Mouse (Mus musculus) lung, adult 2 months (tissue): ENCODE data around the gene Gpr65. TPM values are rescaled to one million over a fixed set of nuclear protein-coding genes. Genes with fewer than 3 reads are reported as not detected.
"Not testable (repeated sequence)": the region's sequence is repeated elsewhere in the genome, so short reads cannot be mapped to it uniquely, and the experiment has no call there.

Source experiments
- DNase-seq: peaks from one replicate; pipeline ENCODE4 v3.0.0; 2022
- H3K4me1 ChIP-seq: fragments of 200-500 bp; 2 replicates; pipeline ENCODE4 v1.6.1; 2011; ENCODE audit warnings: low read length; ENCODE audit not compliant: control insufficient read depth, insufficient read depth
- H3K4me3 ChIP-seq: fragments of 200-500 bp; replicated peaks from 2 replicates; pipeline ENCODE3; 2011; ENCODE audit warnings: low read depth, mild to moderate bottlenecking, control low read depth, low read length; ENCODE audit errors: extremely low read depth
- CTCF ChIP-seq: fragments of 200-500 bp; IDR thresholded peaks from 2 replicates; pipeline ENCODE4 v1.5.1; 2011; ENCODE audit warnings: mild to moderate bottlenecking, low read length, control low read depth; ENCODE audit not compliant: insufficient read depth
- POLR2A ChIP-seq: fragments of 200-500 bp; IDR thresholded peaks from 2 replicates; pipeline ENCODE4 v1.6.1; 2011; ENCODE audit warnings: low read depth, mild to moderate bottlenecking, control low read depth, low read length, borderline replicate concordance; ENCODE audit errors: extremely low read depth
- WGBS: fragments of 180-500 bp; shearing (Covaris S2); methylation state at CpG from one replicate; pipeline ENCODE4 v1.1.7; 2018; 5-methylcytosine and 5-hydroxymethylcytosine counted together
- polyA plus RNA-seq: library from polyadenylated mRNA; depleted of rRNA; stranded (reverse); fragments of >200 nt; gene quantifications from 2 replicates; pipeline ENCODE4 v1.2.3, GENCODE M21; 2012; rRNA removed

Gene Gpr65
- polyA plus RNA-seq, 1 experiment, result 1.6 TPM

DNA sequence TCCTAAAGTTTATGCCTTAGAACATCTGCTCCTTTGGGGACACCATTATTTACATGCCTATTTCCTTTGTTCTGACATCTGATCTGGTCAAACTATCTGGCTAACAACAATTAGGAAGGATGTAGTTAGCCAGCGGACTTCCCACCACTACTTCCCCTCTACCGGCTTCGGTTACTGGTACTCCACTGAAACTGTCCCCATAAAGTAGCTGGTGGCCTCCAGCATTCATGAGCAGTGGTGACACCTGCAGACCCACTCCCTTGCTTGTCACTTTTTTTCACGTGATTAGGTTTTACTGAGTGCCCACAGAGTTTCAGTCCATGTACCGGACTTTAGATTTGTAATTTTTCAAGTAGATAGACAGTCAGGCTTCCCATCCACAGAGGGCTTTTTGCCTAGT, 47.5 kb downstream of the Gpr65 start:
- 48% methylated on average over 5 of the region's 5 CpGs for WGBS
- Histone ChIP-seq H3K4me1 (no peaks in the 10 kb centered on the region; the same call in 1 of the 2 replicates), H3K4me3 (no peak overlapping the region)
- DNase-seq, result no peak
- TF ChIP-seq POLR2A (no peak), CTCF (no peak)

DNA sequence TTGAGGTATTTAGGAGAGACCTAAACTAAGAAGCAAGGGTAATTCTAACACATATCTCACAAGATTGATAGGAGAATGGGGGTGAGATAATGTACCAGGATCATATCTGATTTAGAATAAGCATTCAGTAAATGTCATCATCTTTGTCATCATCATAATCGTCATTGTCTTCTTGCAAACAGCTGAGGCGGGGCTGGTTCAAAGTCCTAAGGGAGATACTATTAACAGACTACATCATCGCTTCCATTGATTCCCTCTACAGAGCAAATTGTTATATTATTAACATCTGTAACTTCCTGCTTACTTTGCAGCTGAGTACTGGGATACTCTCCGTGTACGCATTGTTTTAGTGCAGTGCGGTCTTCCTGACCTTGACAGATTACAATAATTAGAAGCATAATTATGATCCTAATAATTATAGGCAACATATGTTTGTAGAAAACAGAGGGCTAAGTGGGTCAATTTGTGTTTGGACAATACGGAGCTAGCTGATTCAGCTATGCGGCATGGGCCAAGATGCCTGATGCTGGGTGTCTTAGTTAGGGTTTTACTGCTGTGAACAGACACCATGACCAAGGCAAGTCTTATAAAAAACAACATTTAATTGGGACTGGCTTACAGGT, 49.4 kb downstream of the Gpr65 start:
- no peak for TF ChIP-seq CTCF
- no peak for TF ChIP-seq POLR2A
- DNase-seq, result no peak
- Histone ChIP-seq H3K4me1 (no peaks in the 10 kb centered on the region; the same call in 1 of the 2 replicates), H3K4me3 (no peak overlapping the region)
- 56% methylated on average over 8 of the region's 8 CpGs for WGBS

- Histone ChIP-seq H3K4me3 (no peak overlapping the region), H3K4me1 (no peaks in the 10 kb centered on the region)
- DNase-seq, result no peak
- TF ChIP-seq CTCF (no peak), POLR2A (no peak)
- WGBS, result 68% methylated on average over 4 of the region's 4 CpGs
Observed at GRCm38 (mm10) chr12:98322426-98322825, 54.0 kb downstream of the Gpr65 start.

DNA sequence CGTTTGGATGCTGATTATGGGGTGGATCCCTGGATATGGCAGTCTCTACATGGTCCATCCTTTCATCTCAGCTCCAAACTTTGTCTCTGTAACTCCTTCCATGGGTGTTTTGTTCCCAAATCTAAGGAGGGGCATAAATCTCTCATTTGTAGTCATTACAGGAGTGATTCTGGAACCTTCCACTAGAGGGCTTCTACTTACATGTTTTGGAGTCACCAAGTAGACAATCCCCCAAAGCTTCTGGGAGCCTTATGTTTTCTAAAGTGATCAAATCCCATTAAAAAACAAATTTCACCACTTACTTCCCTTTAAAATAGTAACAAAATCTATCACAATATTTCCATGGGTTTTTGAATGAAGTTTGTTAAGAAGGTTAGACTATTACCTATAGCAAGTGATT, 55.7 kb downstream of the Gpr65 start:
- not testable (repeated sequence) for H3K4me1 ChIP-seq, DNase-seq, H3K4me3 ChIP-seq
- WGBS, result no CpG with 5 or more reads among the region's 1 CpGs

Other genes starting within 250 kb of the Gpr65 start
- gene Galc, start 9.2 kb upstream of the Gpr65 start, polyA plus RNA-seq, result 8.6 and 16.2 TPM in 2 replicates